Mouse (Mus musculus): ENCODE results near the gene Sec31a.

Gene Sec31a

GRCm38 (mm10) chr5:100408485-100408884 is 7.5 kb downstream of the Sec31a start:
- no peak for DNase-seq (ENCODE audit: low spot score)

GRCm38 (mm10) chr5:100396753-100397152 is 19.3 kb downstream of the Sec31a start:
- DNase-seq (ENCODE audit: low spot score), result no peak

- no peak for DNase-seq (ENCODE audit: low spot score)
These were observed 22.4 kb downstream of the Sec31a start for GRCm38 (mm10) chr5:100393681-100394080.

- DNase-seq (ENCODE audit: low spot score), result no peak
These were observed 23.5 kb downstream of the Sec31a start for GRCm38 (mm10) chr5:100392436-100392955.

GRCm38 (mm10) chr5:100383782-100384510 is 32.1 kb downstream of the Sec31a start:
- DNase-seq (ENCODE audit: low spot score), result no peak

- DNase-seq (ENCODE audit: low spot score), result no peak
These were observed 34.9 kb downstream of the Sec31a start for GRCm38 (mm10) chr5:100381094-100381493.

- no peak for DNase-seq (ENCODE audit: low spot score)
These were observed 35.8 kb downstream of the Sec31a start for GRCm38 (mm10) chr5:100380277-100380676.

- no peak for DNase-seq (ENCODE audit: low spot score)
These were observed 37.1 kb downstream of the Sec31a start for GRCm38 (mm10) chr5:100378981-100379380.

- DNase-seq (ENCODE audit: low spot score), result no peak
These were observed 37.8 kb downstream of the Sec31a start for GRCm38 (mm10) chr5:100378211-100378610.

- DNase-seq (ENCODE audit: low spot score), result no peak
These were observed 38.7 kb downstream of the Sec31a start for GRCm38 (mm10) chr5:100377376-100377775.

- DNase-seq (ENCODE audit: low spot score), result no peak
These were observed 41.3 kb downstream of the Sec31a start for GRCm38 (mm10) chr5:100374703-100375102.

GRCm38 (mm10) chr5:100373952-100374351 is 42.1 kb downstream of the Sec31a start:
- DNase-seq (ENCODE audit: low spot score), result peak; percentile 29

GRCm38 (mm10) chr5:100370919-100371318 is 45.1 kb downstream of the Sec31a start:
- no peak for DNase-seq (ENCODE audit: low spot score)

- DNase-seq (ENCODE audit: low spot score), result peak; percentile 18
These were observed 46.1 kb downstream of the Sec31a start for GRCm38 (mm10) chr5:100369825-100370459.

- no peak for DNase-seq (ENCODE audit: low spot score)
These were observed 46.9 kb downstream of the Sec31a start for GRCm38 (mm10) chr5:100369093-100369492.

GRCm38 (mm10) chr5:100368527-100368926 is 47.5 kb downstream of the Sec31a start:
- DNase-seq (ENCODE audit: low spot score), result no peak

- no peak for DNase-seq (ENCODE audit: low spot score)
These were observed 49.0 kb downstream of the Sec31a start for GRCm38 (mm10) chr5:100367051-100367450.

- no peak for DNase-seq (ENCODE audit: low spot score)
These were observed 55.7 kb downstream of the Sec31a start for GRCm38 (mm10) chr5:100360296-100360695.

- DNase-seq (ENCODE audit: low spot score), result no peak
These were observed 57.7 kb downstream of the Sec31a start for GRCm38 (mm10) chr5:100358334-100358733.

GRCm38 (mm10) chr5:100354644-100355043 is 61.4 kb downstream of the Sec31a start:
- DNase-seq (ENCODE audit: low spot score), result no peak

GRCm38 (mm10) chr5:100352986-100353848 is 62.8 kb downstream of the Sec31a start:
- no peak for DNase-seq (ENCODE audit: low spot score)

GRCm38 (mm10) chr5:100350907-100351456 is 65.1 kb downstream of the Sec31a start:
- DNase-seq (ENCODE audit: low spot score), result no peak
